Mouse (Mus musculus) CD4-positive, CD25-positive, alpha-beta regulatory T cell, adult 9 weeks (primary cell): Measurements from ENCODE around the gene Naga. TPM values are rescaled to one million over a fixed set of nuclear protein-coding genes. Genes with fewer than 3 reads are reported as not detected.

Experiments used
- polyA plus RNA-seq: library from polyadenylated mRNA; unstranded; fragments of 100-300 nt; shearing (Covaris generic); gene quantifications from one replicate; pipeline ENCODE4 v1.2.1, GENCODE M21; 2017

Gene Naga
- 68.6 TPM for polyA plus RNA-seq

DNA sequence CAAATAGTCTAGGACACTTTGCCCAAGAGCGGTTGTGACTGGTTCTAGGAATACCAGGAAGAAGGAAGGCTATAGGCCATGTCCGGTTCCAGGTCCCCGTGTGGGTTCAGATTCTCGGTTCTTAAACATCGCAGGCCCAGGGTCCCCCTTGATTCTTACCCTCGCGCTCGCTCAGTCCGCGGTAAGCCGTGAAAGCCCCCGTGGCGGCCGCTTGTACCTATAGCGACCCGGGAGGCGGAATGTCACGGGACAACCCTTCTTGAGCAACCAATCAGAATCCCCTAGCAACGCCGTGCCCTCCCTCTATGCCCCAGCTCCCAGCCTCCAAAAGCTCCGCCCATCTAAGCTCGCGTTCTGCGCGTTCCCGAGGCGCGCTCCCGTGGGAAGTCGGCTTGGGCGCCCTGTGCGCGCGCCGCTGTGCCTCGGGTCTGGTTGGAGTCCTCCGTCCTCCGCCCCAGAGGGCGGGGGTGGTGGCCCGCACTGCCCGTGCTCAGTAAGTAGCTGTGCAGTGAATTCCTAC is at the start of gene Naga, which contains the start of the genes Pheta2 and Smdt1:
Gene Naga, minus strand, starts transcription at position 333 of the 520 bp plus-strand sequence.
Gene Pheta2, plus strand, starts transcription at position 350 of the 520 bp plus-strand sequence.
Gene Smdt1, plus strand, starts transcription at position 367 of the 520 bp plus-strand sequence.

DNA sequence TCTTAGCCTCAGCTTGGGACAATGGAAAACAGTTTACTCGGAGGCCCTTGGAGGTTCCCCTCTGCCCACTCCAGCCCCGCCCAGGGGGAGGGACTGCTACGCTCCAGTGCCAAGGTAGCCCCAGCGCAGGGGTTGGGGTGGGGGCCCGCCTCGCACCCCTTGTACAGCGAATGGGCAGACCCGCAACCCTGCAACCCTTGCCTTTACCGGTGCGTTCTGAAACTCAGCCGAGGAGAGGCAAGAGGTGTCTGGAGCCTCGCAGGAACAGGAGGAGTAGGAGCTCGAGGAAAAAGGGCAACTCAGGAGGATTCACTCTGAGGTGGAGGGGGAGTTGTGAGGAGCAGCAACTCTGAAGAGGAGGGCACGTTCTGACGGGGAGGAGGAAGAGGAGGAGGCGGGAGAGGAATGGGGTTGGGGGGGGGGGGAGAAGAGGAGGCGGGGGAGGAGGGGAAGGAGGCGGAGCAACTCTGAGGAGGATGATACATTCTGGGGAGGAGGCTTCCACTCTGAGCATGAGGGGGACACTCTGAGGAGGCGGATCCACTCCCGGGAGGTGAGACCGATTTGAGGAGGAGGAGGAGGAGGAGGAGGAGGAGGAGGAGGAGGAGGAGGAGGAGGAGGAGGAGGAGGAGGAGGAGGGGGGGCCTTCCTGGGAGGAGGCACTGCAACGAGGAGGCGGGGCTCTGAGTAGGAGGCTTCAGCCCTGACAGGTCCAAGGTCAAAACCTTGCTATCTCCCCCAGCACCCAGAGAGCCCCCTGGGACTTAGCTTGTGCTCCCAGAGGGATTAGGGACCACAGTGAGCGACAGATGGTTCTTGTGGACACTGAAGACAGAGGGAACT is 41.4 kb upstream of the Naga start, which contains the start of gene Cyp2d22:
Gene Cyp2d22, minus strand, starts transcription at position 390 of the 843 bp plus-strand sequence.

DNA sequence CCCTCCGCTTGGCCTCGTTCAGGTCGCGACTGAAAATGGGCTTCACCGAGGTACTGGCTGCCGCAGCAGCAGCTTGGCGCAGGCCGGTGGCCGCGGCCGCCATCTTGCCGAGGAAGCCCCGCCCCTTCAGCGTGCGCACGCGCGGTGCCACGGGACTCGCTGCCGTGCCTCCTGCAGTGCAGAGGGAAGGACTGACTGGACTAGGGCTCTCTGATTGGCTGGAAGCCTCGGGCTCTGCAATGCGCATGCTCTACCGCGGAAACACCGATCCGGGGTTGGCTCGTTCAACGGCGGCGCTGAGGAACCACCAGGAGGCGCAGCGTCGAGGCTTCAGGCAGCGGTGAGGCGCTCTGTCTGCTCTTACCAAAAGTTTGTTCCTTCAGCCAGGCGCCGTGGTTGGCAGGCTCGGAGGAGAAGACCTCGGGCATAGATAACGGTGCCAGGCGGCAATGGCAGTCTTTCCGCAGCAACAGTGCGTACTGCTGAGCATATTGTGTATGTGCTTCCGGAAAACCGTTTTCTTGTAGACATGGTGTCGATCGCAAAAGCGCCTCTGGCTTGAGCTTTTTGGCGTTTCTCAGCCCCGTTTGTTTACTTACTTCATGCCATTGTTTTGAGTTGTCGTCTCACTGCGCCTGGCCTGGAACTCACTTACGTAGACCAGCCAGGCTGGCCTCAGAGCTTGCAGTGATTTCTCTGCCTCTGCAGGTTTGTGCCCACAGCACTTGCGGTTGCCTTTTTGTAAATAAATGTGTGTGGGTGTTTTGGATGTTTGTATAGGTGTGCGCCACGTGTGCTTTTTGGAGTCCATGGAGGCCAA is 15.6 kb upstream of the Naga start, which contains the start of gene Ndufa6:
Gene Ndufa6, minus strand, starts transcription at position 197 of the 820 bp plus-strand sequence.

DNA sequence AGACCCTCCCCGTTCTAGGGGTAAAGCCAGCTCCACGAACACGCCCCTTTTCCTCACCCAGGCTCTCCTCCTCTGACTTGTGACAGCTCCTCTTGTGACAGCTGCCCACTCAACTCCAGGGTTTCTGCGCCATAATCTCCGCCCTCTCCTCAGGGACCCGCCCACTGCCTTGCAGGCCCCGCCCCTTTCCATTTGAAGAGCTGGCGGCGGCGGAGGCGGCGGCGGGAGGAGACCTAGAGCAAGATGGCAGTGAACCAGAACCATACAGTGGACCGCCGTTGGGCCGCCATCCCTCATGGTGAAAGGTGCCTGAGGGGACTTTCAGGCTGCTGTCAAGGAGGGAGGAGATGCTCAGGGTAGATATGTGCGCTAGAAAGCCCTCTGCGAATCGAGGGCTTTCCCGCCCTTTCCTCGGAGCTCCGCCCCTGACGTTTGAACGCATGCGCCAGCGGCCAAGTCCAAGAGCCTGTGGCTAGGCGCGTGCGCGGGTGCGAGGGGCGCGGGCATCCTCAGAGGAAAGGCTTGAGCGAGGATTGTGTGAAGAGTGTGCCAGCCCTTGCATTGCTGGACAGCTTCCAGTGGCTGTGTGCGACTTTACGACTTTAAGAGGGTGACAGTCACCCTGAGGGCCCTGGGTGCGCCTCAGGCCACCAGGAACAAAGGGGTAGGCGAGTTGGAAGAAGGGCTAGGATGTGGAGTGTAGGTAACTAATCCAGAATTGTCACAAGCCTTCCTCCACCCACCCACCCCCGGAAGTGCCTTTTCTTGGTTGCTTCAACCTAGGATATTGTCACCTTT is 39.8 kb downstream of the Naga start, which contains the start of gene Wbp2nl:
Gene Wbp2nl, plus strand, starts transcription at position 191 of the 798 bp plus-strand sequence.

Other genes with a start within 250 kb of the Naga start
- 32.0 TPM for gene Ccdc134, start 211.0 kb downstream of the Naga start, polyA plus RNA-seq
- gene Srebf2, start 191.7 kb downstream of the Naga start, polyA plus RNA-seq = 187 TPM
- gene Shisa8, start 126.1 kb downstream of the Naga start, polyA plus RNA-seq = not detected
- gene Tnfrsf13c, start 114.6 kb downstream of the Naga start, polyA plus RNA-seq = 2.0 TPM
- gene Cenpm, start 94.2 kb downstream of the Naga start, polyA plus RNA-seq = 7.9 TPM
- not detected for gene 1500009C09Rik, start 86.5 kb downstream of the Naga start, polyA plus RNA-seq
- gene Sept3, start 64.0 kb downstream of the Naga start, polyA plus RNA-seq = not detected
- gene Wbp2nl, start 40.0 kb downstream of the Naga start, polyA plus RNA-seq = not detected
- 5.3 TPM for gene Pheta2, start within 50 bp of the Naga start, polyA plus RNA-seq
- 241 TPM for gene Smdt1, start within 50 bp of the Naga start, polyA plus RNA-seq
- gene Ndufa6, start 15.4 kb upstream of the Naga start, polyA plus RNA-seq = 364 TPM
- 10.7 TPM for gene Cyp2d22, start 41.3 kb upstream of the Naga start, polyA plus RNA-seq
- gene Cyp2d11, start 55.1 kb upstream of the Naga start, polyA plus RNA-seq = not detected
- not detected for gene Cyp2d10, start 68.3 kb upstream of the Naga start, polyA plus RNA-seq
- gene Cyp2d9, start 94.5 kb upstream of the Naga start, polyA plus RNA-seq = not detected
- gene Cyp2d12, start 216.1 kb upstream of the Naga start, polyA plus RNA-seq = not detected